Mouse (Mus musculus): ENCODE results near the gene Txndc8.

DNA sequence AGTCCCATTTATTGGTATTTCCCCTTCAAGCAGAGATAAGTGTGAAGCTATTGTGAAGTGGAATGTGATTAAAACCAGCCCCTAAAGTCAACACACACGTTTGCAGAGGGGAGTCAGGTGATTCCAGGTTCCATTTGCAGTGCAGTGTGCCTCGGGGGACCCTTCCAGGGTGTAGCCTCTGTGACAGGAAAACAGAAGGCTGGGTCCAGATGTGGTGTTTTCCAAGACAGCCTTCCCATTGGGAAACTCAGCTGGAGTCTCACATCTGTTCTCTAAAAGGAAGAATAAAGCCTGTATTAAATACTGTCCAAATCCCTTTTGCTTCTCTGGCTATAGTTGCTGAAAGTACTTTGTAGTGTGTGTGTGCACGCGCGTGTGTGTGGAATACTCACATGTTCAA, 45.5 kb upstream of the Txndc8 start:
- no peak for TF ChIP-seq POLR2A (IDR thresholded peaks at IDR 0.05; ENCODE audit: low read depth, low read length)
- TF ChIP-seq CTCF (IDR thresholded peaks at IDR 0.05; ENCODE audit: extremely low read depth, insufficient read depth, insufficient read length, insufficient replicate concordance): no peak

All from spleen, adult 2 months (tissue).